Mouse (Mus musculus) cortical plate, adult 2 months (tissue): ENCODE results near the gene Wbp4.

ENCODE experiments used
- CTCF ChIP-seq: fragments of 200-500 bp; IDR thresholded peaks from 2 replicates; pipeline ENCODE4 v1.5.1; 2011; ENCODE audit warnings: mild to moderate bottlenecking, control low read depth, low read length; ENCODE audit not compliant: insufficient read depth; ENCODE audit errors: extremely low read depth
- POLR2A ChIP-seq: fragments of 200-500 bp; IDR thresholded peaks from 2 replicates; pipeline ENCODE4 v1.6.1; 2011; ENCODE audit warnings: mild to moderate bottlenecking, low read length, control low read depth; ENCODE audit not compliant: insufficient read depth; ENCODE audit errors: extremely low read depth

- no peak for TF ChIP-seq CTCF
- TF ChIP-seq POLR2A, result no peak
Observed at GRCm38 (mm10) chr14:79489150-79489549, 7.8 kb upstream of the Wbp4 start.
